23 mouse cellular contexts compared by ENCODE assay signal in the genomic region with DNA sequence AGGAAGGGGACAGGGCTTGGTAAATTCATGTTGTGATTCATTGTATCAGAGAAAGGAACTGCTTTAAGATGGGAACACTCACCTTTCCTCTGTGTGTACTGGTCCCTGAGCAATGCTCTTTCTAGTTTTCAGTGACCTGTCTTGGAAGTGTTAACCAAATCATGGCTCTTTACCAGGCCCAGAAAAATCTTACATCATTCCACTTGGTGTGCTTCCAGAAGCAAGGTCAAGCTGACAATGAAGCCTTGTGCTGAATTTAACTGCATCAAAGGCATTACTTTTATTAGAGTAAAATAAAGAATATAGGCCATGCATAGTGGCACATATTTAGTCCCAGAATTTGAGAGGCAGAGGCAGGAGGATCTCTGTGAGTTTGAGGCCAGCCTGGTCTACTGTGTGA.
DNase-seq lines count a peak whose midpoint lies in the region; ATAC-seq and TF ChIP-seq lines count a peak whose summit lies in the region.
"Had no signal": no experiment of that assay in that cellular context is flagged by ENCODE, and none has a peak within 500 bp of the region (broad histone marks: within the 10 kb centered on the region; RNA-seq: fewer than 3 reads in every experiment).

No protein-coding gene starts in this region.

- peak; percentile 45 for DNase-seq in adrenal gland, adult 8-10 months
- DNase-seq in adrenal gland, postnatal 25 days, result no peak
- DNase-seq in heart, adult 8-10 months (ENCODE audit: low spot score), result peak; percentile 23
- DNase-seq in NIH3T3 (ENCODE audit: low read depth), result peak; percentile 9
- peak; percentile 56 for DNase-seq in adrenal gland, postnatal 10 days
- DNase-seq in layer of hippocampus, adult 2 months (ENCODE audit: low spot score in 2 of 2), result no peak
- no peak for DNase-seq in testis, postnatal 14 days (ENCODE audit: low spot score)
- DNase-seq: cerebellum, adult 11 months; cerebellum, adult 8-10 months; cerebellum, postnatal 14 days; embryo, embryonic 11 days; gastrocnemius, adult 2 months; gastrocnemius, postnatal 36 days; kidney, adult 8-10 months had no signal

- no peaks in the 10 kb centered on the region for H3K27me3 ChIP-seq in heart, embryonic 11.5 days (ENCODE audit: control insufficient read depth, insufficient read depth, low read length)
- H3K27me3 ChIP-seq: CH12.LX; embryonic facial prominence, embryonic 15.5 days; forebrain, embryonic 12.5 days; heart, embryonic 15.5 days; hindbrain, embryonic 15.5 days had no signal

- H3K36me3 ChIP-seq in heart, embryonic 11.5 days (ENCODE audit: control insufficient read depth, insufficient read depth, low read length), result no peaks in the 10 kb centered on the region
- H3K36me3 ChIP-seq: embryonic facial prominence, embryonic 15.5 days; forebrain, embryonic 12.5 days; heart, embryonic 15.5 days; hindbrain, embryonic 15.5 days had no signal

- no peak overlapping the region for H3K4me3 ChIP-seq in heart, embryonic 11.5 days (ENCODE audit: low read depth, low read length)
- H3K4me3 ChIP-seq in layer of hippocampus, adult 2 months, result no peak overlapping the region
- H3K4me3 ChIP-seq: embryonic facial prominence, embryonic 15.5 days; erythroblast, embryonic 14.5 days; forebrain, embryonic 12.5 days; gastrocnemius, adult 2 months; heart, embryonic 15.5 days; hindbrain, embryonic 15.5 days had no signal

- ATAC-seq in heart, embryonic 11.5 days (replicated peaks; ENCODE audit: insufficient number of reproducible peaks, low FRiP score, low TSS enrichment), result no peak
- ATAC-seq: forebrain, embryonic 16.5 days; intestine, embryonic 16.5 days had no signal

- no peaks in the 10 kb centered on the region for H3K4me1 ChIP-seq in heart, embryonic 11.5 days (ENCODE audit: control insufficient read depth, insufficient read depth, low read length)
- H3K4me1 ChIP-seq: embryonic facial prominence, embryonic 15.5 days; forebrain, embryonic 12.5 days; heart, embryonic 15.5 days; hindbrain, embryonic 15.5 days had no signal

- no peaks in the 10 kb centered on the region for H3K9me3 ChIP-seq in heart, embryonic 11.5 days (replicated peaks; ENCODE audit: control insufficient read depth, low read length)
- H3K9me3 ChIP-seq: embryonic facial prominence, embryonic 15.5 days; forebrain, embryonic 12.5 days; heart, embryonic 15.5 days; hindbrain, embryonic 15.5 days had no signal

- no peak overlapping the region for H3K4me2 ChIP-seq in heart, embryonic 11.5 days
- H3K4me2 ChIP-seq: embryonic facial prominence, embryonic 15.5 days; forebrain, embryonic 12.5 days; heart, embryonic 15.5 days; hindbrain, embryonic 15.5 days had no signal

- no peak overlapping the region for H3K9ac ChIP-seq in heart, embryonic 11.5 days (ENCODE audit: low read depth, low read length)
- H3K9ac ChIP-seq: embryonic facial prominence, embryonic 15.5 days; forebrain, embryonic 12.5 days; heart, embryonic 15.5 days; hindbrain, embryonic 15.5 days had no signal

- TF ChIP-seq CTCF in layer of hippocampus, adult 2 months (conservative IDR thresholded peaks at IDR 0.05), result no peak

- no peak overlapping the region for H3K27ac ChIP-seq in heart, embryonic 11.5 days (ENCODE audit: low read depth, low read length)
- no peak overlapping the region for H3K27ac ChIP-seq in layer of hippocampus, adult 2 months
- H3K27ac ChIP-seq: embryonic facial prominence, embryonic 15.5 days; forebrain, embryonic 12.5 days; gastrocnemius, adult 2 months; heart, embryonic 15.5 days; hindbrain, embryonic 15.5 days had no signal

Comparison
In these comparisons a context has a peak if more than half of its experiments do, and no peak if none do; other contexts are left out.
1. DNase-seq: peak in adrenal gland, adult 8-10 months (single experiment), heart, adult 8-10 months (single experiment), NIH3T3 (single experiment) and adrenal gland, postnatal 10 days (single experiment); none in adrenal gland, postnatal 25 days (single experiment), layer of hippocampus, adult 2 months (0 of 2) and testis, postnatal 14 days (single experiment).